Mouse (Mus musculus) embryonic fibroblast, embryonic 13.5 days (primary cell): ENCODE measurements around the gene Ect2l.

Experiments
- CTCF ChIP-seq: IDR thresholded peaks from 2 replicates; pipeline ENCODE4 v1.5.1; 2011; ENCODE audit warnings: mild to moderate bottlenecking, control low read depth, low read length, moderate library complexity, borderline replicate concordance; ENCODE audit not compliant: insufficient read depth
- POLR2A ChIP-seq: IDR thresholded peaks from 2 replicates; pipeline ENCODE4 v1.6.1; 2011; ENCODE audit warnings: low read depth, mild to moderate bottlenecking, control low read depth, low read length, moderate library complexity

- TF ChIP-seq POLR2A (no peak), CTCF (no peak)
These were observed 68.5 kb downstream of the Ect2l start for GRCm38 (mm10) chr10:18142231-18142630.
